Mouse (Mus musculus) heart, postnatal 10 days (tissue): ENCODE measurements around the gene Entr1. TPM values are rescaled to one million over a fixed set of nuclear protein-coding genes. Genes with fewer than 3 reads are reported as not detected.

Experiments
- DNase-seq, 2 experiments: peaks; one replicate each; pipeline ENCODE4 v3.0.0; 2021
- intact Hi-C: fragments of 180-260 bp; cut with DNase I; formaldehyde crosslinking; loops from one replicate; pipeline ENCODE4 v1.15.1; 2025
- total RNA-seq, 2 experiments: library from RNA; stranded (reverse); gene quantifications; 2 replicates each; pipeline ENCODE4 v1.2.3; 2021

Gene Entr1
- total RNA-seq = 10 to 100 TPM; 58.5 to 58.8 TPM

DNA sequence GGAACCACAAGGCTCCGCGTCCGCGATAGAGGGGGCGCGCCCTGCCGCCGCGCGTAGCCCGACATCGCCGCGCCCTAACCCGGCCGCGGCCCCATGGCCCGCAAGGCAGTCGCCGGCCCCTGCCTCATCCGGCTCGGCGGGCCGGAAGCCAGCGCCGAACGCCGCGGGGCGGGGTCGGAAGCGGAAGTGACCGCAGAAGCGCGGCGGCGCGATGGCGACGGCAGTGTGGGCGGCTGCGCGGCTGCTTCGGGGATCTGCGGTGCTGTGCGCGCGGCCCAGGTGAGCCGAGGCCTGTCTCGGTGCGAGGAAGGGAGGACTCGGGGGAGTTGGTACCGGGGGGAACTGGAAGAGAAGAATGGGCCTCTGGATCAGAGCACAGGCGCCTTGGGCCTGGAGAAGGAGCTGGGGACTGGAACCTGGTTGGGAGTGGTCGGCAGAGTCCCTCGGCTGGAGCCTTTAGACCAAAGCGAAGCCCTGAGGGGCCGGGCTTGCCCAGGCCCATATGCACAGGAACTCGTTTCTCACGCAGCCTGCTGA is at the start of gene Entr1, which contains the start of gene Pmpca:
Gene Entr1, minus strand, starts transcription at position 163 of the 537 bp plus-strand sequence.
Gene Pmpca, plus strand, starts transcription at position 186 of the 537 bp plus-strand sequence.
- DNase-seq = peak; percentile 90 to 91
- intact Hi-C loops = no loop called here

- intact Hi-C loops = no loop called here
- DNase-seq = no peak
These were observed 49.3 kb upstream of the Entr1 start for GRCm38 (mm10) chr2:26438373-26438772.

DNA sequence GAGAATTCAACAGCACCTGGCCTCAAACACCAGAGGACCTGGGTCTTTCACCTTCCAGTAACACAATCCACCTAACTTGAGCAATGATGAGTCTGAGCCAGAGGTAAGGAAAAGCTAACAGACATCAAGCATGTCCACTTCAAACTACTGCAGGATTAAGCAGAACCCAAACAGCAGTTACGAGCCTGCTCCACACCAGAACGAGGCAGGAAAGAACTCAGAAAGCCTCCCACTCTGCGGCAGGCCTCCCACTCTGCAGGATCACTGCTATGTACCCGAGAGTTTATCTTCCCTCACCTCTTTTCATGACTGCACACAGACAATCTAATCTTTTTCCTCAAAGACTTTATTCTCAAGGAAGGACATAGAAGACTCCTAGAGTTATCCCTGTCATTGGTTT is 48.1 kb upstream of the Entr1 start:
- DNase-seq = no peak
- intact Hi-C loops = no loop called here

GRCm38 (mm10) chr2:26434791-26435572 is 45.9 kb upstream of the Entr1 start:
- no peak for DNase-seq
- intact Hi-C loops = no loop called here

GRCm38 (mm10) chr2:26429851-26430250 is 40.7 kb upstream of the Entr1 start:
- intact Hi-C loops = no loop called here

GRCm38 (mm10) chr2:26424541-26424940 is 35.4 kb upstream of the Entr1 start:
- no peak for DNase-seq
- intact Hi-C loops = no loop called here

More at GRCm38 (mm10) chr2:26429851-26430250, 40.7 kb upstream of the Entr1 start:
- no peak for DNase-seq

- intact Hi-C loops = no loop called here
- no peak for DNase-seq
These were observed 34.0 kb upstream of the Entr1 start for GRCm38 (mm10) chr2:26423086-26423485.

DNA sequence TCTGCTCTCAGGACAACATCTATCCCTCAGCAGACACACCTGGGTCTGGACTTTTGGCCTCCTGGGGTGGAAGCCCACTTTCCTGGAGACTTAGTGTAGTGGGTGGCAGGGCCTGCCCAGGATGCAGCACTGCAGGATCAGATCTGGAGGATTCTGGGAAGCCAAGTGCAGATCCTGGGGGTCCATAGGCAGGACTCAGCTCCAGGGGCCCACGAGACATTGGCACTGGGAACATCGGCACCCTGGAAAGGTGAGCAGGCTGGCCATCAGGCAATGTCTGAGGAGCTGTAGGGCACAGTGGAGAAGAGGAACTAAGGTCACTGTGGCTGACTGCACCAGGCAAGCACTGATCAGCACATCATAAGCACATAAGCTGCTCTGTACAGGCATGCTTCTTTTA is 32.9 kb upstream of the Entr1 start:
- intact Hi-C loops = no loop called here
- DNase-seq = no peak

GRCm38 (mm10) chr2:26418120-26418519 is 29.0 kb upstream of the Entr1 start:
- intact Hi-C loops = no loop called here

GRCm38 (mm10) chr2:26417066-26417465 is 27.9 kb upstream of the Entr1 start:
- DNase-seq = no peak
- intact Hi-C loops = no loop called here

More at GRCm38 (mm10) chr2:26418120-26418519, 29.0 kb upstream of the Entr1 start:
- no peak for DNase-seq

GRCm38 (mm10) chr2:26410931-26411411 is 21.9 kb upstream of the Entr1 start:
- DNase-seq = peak in 1 of 2 experiments; percentile 25
- intact Hi-C loops = no loop called here

- intact Hi-C loops = no loop called here
- DNase-seq = no peak
These were observed 21.0 kb upstream of the Entr1 start for GRCm38 (mm10) chr2:26410091-26410490.

GRCm38 (mm10) chr2:26409362-26409761 is 20.2 kb upstream of the Entr1 start:
- no peak for DNase-seq
- intact Hi-C loops = loop anchor here (2.0 to 5.0 kb wide), 2 partner anchors 57 to 82 kb away; partner anchors contain the start of gene Dnlz

- peak; percentile 99 for DNase-seq
These were observed 19.6 kb upstream of the Entr1 start, which contains the start of gene Inpp5e for GRCm38 (mm10) chr2:26408515-26409356. Gene Inpp5e, minus strand, starts transcription at chr2:26409203.

DNA sequence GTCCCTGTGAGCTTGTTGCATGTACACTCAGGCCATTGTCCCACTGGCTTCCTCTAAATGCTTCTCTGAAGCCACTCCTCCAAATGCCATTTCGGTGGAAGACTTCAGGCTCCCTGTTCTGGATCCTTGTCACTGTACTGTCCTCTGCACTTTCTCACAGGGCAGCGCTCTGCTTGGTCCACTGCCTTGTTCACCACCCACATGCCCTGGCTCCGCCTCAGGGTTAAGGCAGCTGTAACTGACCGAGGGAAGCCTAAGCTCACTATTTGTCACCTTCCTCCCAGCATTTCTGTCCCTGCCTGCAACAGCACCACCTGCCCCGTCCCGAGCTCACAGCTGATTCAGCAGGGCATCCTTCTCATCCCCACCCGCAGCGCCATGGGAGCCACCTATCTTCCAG is 14.2 kb upstream of the Entr1 start:
- intact Hi-C loops = no loop called here
- DNase-seq = no peak

More at GRCm38 (mm10) chr2:26408515-26409356, 19.6 kb upstream of the Entr1 start, which contains the start of gene Inpp5e:
- intact Hi-C loops = loop anchor here (2.0 to 5.0 kb wide), 2 partner anchors 56 to 81 kb away; partner anchors contain the start of gene Dnlz

- DNase-seq = no peak
- intact Hi-C loops = no loop called here
These were observed 13.1 kb upstream of the Entr1 start for GRCm38 (mm10) chr2:26402265-26402664.

- DNase-seq = no peak
- intact Hi-C loops = no loop called here
These were observed 11.9 kb upstream of the Entr1 start for GRCm38 (mm10) chr2:26401023-26401422.

- no peak for DNase-seq
- intact Hi-C loops = no loop called here
These were observed 11.2 kb upstream of the Entr1 start for GRCm38 (mm10) chr2:26400296-26400695.

GRCm38 (mm10) chr2:26399647-26400046 is 10.5 kb upstream of the Entr1 start:
- DNase-seq = peak; percentile 71 to 78
- intact Hi-C loops = no loop called here

- DNase-seq = peak; percentile 47
- intact Hi-C loops = no loop called here
These were observed 9.9 kb upstream of the Entr1 start for GRCm38 (mm10) chr2:26398978-26399377.

DNA sequence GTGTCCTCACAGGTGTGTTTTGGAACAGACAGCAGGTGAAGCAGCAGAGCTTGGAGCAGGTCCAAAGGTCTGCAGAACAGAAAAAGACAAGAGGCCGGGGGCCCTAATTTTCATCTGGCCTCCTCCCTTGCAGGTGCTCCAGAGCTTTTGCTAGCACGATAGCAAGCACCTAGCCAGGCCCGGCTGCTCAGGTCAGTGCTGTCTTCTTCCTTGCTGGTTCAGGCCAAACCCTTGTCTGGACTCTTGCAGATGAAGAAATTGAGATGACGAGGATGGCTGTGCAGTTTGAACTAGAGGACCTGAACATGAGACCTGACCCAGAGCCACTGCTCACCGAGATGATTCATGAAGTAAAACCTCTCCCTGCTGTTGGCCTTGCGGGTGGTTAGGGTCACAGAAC is 2.5 kb upstream of the Entr1 start:
- no peak for DNase-seq
- intact Hi-C loops = no loop called here
